Mouse (Mus musculus) thymus, adult 2 months (tissue): ENCODE data around the gene Nanos3.

Experiments
- CTCF ChIP-seq: fragments of 200-500 bp; IDR thresholded peaks from 2 replicates; pipeline ENCODE4 v1.5.1; 2012; ENCODE audit warnings: mild to moderate bottlenecking, control low read depth, low read length, moderate library complexity, borderline replicate concordance; ENCODE audit not compliant: control insufficient read depth, poor library complexity, insufficient read depth; ENCODE audit errors: extremely low read depth
- POLR2A ChIP-seq: fragments of 200-500 bp; IDR thresholded peaks from 2 replicates; pipeline ENCODE4 v1.6.1; 2012; ENCODE audit warnings: mild to moderate bottlenecking, low read length, control low read depth, moderate library complexity; ENCODE audit not compliant: control insufficient read depth, poor library complexity, insufficient read depth; ENCODE audit errors: extremely low read depth

DNA sequence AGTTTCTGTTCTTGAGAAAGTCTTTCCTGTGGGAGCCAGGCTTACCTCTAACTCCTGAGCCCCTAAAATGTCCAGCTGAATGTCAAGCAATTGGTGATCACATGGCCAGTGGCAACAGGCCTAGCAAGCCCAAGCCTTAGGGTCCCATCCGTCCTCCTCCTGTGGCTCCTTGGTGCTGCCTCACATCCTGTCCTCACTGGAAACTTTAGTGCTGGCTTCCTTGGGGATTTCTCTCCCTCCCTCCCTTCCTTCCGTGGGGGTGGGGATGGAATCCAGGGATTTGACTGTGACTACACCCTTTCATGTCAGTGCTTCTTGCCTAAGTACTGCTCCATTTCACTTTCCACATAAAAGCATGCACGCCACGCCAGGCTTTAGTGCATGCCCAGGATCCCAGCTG lies 4.6 kb upstream of the Nanos3 start:
- TF ChIP-seq CTCF (no peak), POLR2A (no peak)
